Mouse (Mus musculus): ENCODE data around the gene Pon2. TPM values are rescaled to one million over a fixed set of nuclear protein-coding genes. Genes with fewer than 3 reads are reported as not detected.
"Not testable (repeated sequence)": the region's sequence is repeated elsewhere in the genome, so short reads cannot be mapped to it uniquely, and the experiment has no call there.

The Pon2 gene
- polyA plus RNA-seq (2016; fragmentation: Nextera tagmentation; extraction: Ambion mirVana) = 18.1 and 18.3 TPM in 2 replicates

DNA sequence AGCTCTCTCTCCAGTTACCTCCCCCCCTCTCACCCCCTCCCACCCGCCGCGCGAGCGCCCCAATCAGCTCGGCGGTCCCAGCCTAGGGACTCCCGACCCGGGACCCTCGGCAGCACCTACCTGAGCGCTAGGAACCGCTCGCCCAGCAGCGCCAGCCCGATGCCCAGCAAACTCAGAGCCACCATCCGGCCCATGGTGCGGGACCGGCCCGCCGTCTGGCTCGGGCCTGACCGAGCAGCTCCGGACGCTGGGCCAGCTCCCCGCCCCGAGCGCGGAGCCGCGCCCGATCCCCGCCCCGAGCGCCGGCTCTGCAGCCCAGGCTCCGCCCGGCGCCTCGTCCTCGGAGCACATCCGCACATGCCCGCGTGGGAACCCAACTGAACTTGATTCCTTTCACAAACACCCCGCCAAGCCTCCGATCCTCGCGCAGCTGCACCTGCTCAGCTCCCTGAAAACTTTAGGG is at the start of gene Pon2:
Pon2 (minus strand) TSS at position 364 of the 463 bp plus-strand sequence.
- Histone ChIP-seq H3K27ac (peak within 1 kb of the TSS; percentile 86), H3K9ac (replicated peaks) (peak within 1 kb of the TSS; percentile 79), H3K4me3 (replicated peaks) (peak within 1 kb of the TSS; percentile 70), H3K36me3 (no peaks in the 10 kb centered on the region), H3K4me2 (peak within 1 kb of the TSS; percentile 80), H3K27me3 (no peaks in the 10 kb centered on the region), H3K9me3 (no peaks in the 10 kb centered on the region), H3K4me1 (replicated peaks) (peaks cover 3% of the 10 kb centered on the region; the same call in 1 of the 2 replicates)
- WGBS = 2% methylated on average over 47 of the region's 47 CpGs
- peak; percentile 92 for ATAC-seq (ENCODE audit: insufficient number of reproducible peaks, insufficient read depth, low FRiP score, low TSS enrichment, low read depth)

DNA sequence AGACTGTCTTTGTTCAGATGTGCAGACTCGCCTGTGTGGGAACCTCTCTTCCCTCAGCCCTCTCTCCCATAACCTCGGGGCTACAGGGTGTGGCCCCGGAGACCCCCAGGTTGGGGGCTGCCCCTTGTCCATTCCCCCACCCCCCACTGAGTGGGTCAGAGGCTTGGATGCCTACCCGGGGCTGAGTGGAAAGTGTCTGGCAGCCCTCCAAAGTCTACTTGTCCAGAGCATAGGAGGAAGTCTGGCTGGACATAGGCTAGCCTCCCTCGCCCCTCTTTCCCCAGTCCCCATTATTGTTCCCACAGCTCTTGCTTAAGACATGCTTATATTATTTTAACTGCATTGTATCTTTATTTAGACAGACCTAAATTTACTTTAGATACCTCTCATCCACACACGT is 46.0 kb upstream of the Pon2 start:
- ATAC-seq (ENCODE audit: insufficient number of reproducible peaks, insufficient read depth, low FRiP score, low TSS enrichment, low read depth) = no peak
- 80% methylated on average over 6 of the region's 6 CpGs for WGBS

DNA sequence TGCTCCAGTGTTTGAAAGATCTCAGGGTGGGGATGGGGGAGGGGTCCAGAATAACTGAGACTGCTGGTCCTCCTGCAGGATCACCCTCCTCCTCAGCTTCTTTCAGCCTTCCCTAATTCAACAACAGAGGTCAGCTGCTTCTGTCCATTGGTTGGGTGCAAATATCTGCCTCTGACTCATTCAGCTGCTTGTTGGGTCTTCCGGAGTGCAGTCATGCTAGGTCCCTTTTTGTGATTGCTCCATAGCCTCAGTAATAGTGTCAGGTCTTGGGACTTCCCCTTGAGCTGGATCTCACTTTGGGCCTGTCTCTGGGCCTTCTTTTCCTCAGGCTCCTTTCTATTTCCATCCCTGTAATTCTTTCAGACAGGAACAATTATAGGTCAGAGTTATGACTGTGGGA is 41.0 kb upstream of the Pon2 start:
- not testable (repeated sequence) for H3K9me3 ChIP-seq; H3K27me3 ChIP-seq; H3K4me2 ChIP-seq; H3K36me3 ChIP-seq; H3K9ac ChIP-seq (replicated peaks); ATAC-seq (ENCODE audit: insufficient number of reproducible peaks, insufficient read depth, low FRiP score, low TSS enrichment, low read depth); H3K4me1 ChIP-seq (replicated peaks); H3K27ac ChIP-seq; H3K4me3 ChIP-seq (replicated peaks)
- 89% methylated on average over 1 of the region's 1 CpGs for WGBS

More for the DNA sequence above, 46.0 kb upstream of the Pon2 start:
- Histone ChIP-seq H3K27ac (no peak overlapping the region), H3K4me2 (no peak overlapping the region), H3K9me3 (no peaks in the 10 kb centered on the region), H3K36me3 (no peaks in the 10 kb centered on the region), H3K9ac (replicated peaks) (no peak overlapping the region), H3K27me3 (no peaks in the 10 kb centered on the region), H3K4me3 (replicated peaks) (no peak overlapping the region), H3K4me1 (replicated peaks) (no peaks in the 10 kb centered on the region)

DNA sequence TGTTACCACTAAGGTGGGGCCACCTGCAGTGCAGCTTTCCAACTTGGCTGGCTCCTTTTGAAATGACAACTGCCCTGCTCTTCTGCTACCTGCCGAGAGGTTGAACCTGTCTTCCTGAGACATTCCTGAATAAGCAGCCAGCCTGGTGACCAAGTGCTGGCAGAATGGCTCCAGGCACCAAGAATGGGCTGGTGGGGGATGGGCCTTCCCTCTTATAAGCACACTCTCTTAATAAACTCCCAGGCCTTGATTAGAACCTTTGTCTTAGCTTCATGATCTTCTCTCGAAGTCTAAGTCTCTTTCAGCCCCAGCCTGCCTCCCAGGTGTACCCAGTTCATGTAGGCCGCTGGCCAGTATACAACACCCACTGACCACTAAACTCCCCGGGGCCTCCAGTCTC is 40.5 kb upstream of the Pon2 start:
- H3K4me1 ChIP-seq (replicated peaks) = not testable (repeated sequence)
- 92% methylated on average over 4 of the region's 4 CpGs for WGBS

DNA sequence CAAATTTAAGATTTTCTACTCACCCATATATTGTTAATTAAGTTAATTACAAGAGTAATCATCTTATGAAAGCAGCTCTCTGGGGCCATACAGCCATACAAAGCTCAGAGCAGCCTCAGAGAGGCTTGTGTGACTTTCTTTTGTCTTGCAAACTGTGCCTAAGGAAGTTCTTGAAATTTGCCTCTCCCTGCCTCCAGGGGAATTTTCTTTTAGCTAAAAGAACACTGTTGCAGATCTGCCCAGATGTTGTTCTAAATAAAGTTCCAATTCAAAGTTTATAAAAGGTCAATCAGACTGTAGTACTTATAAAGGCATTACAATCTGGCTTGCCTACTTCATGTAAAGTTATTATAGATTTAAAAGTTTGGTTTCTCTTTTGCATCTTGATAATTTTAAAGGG is 37.8 kb upstream of the Pon2 start:
- H3K27me3 ChIP-seq; H3K9me3 ChIP-seq; ATAC-seq (ENCODE audit: insufficient number of reproducible peaks, insufficient read depth, low FRiP score, low TSS enrichment, low read depth); H3K4me2 ChIP-seq; H3K27ac ChIP-seq; H3K4me1 ChIP-seq (replicated peaks); H3K4me3 ChIP-seq (replicated peaks); H3K36me3 ChIP-seq; H3K9ac ChIP-seq (replicated peaks): not testable (repeated sequence)

More for the DNA sequence above, 40.5 kb upstream of the Pon2 start:
- not testable (repeated sequence) for H3K36me3 ChIP-seq; H3K9me3 ChIP-seq; H3K4me3 ChIP-seq (replicated peaks); ATAC-seq (ENCODE audit: insufficient number of reproducible peaks, insufficient read depth, low FRiP score, low TSS enrichment, low read depth); H3K4me2 ChIP-seq; H3K27me3 ChIP-seq; H3K27ac ChIP-seq; H3K9ac ChIP-seq (replicated peaks)

DNA sequence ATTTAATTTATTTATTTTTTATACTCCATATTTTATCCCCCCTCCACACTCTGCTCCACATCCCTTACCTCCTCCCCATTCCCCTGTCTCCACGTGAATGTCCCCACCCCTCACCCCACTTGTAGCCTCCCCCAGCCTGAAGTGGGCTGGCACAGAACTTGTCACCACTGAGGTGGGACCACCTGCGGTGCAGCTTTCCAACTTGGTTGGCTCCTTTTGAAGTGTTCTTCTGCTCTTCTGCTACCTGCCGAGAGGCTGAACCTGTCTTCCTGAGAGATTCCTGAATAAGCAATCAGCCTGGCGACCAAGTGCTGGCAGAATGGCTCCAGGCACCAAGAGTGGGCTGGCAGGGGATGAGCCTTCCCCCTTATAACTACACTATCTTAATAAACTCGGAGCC is 35.8 kb upstream of the Pon2 start:
- Histone ChIP-seq H3K4me2 (no peak overlapping the region), H3K27me3 (no peaks in the 10 kb centered on the region), H3K4me1 (replicated peaks) (no peaks in the 10 kb centered on the region), H3K4me3 (replicated peaks) (no peak overlapping the region), H3K36me3 (no peaks in the 10 kb centered on the region), H3K9me3 (peaks cover 9% of the 10 kb centered on the region), H3K27ac (no peak overlapping the region), H3K9ac (replicated peaks) (no peak overlapping the region)
- 49% methylated on average over 5 of the region's 5 CpGs for WGBS
- no peak for ATAC-seq (ENCODE audit: insufficient number of reproducible peaks, insufficient read depth, low FRiP score, low TSS enrichment, low read depth)

DNA sequence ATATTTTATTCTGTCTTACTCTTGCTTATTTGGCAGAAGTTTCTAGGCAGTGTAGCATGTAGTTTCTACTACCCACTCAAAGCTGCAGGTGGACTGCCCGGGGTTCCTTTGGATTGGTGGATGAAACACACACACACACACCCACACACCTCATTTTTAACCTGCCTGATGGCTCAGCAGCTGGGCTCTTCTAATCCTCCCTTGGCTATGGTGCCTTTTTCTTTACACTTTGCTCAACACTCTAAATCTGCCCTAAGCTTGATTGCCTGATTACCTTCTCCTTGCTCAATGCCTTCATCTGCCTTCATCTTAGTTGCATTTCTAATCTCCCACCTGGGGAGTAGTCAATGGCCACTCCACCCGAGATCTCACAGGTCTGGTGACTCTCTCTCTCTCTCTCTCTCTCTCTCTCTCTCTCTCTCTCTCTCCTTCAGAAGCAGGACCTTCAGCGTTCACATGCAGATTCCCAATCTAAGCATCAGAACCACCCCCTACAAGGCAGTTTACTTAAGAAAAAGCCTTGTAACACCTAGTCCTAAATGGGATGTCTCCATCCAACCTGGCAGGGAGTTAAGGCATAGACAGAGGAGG is 34.4 kb upstream of the Pon2 start:
- H3K27ac ChIP-seq = no peak overlapping the region
- H3K4me2 ChIP-seq = no peak overlapping the region
- H3K4me1 ChIP-seq (replicated peaks) = no peaks in the 10 kb centered on the region
- 75% methylated on average over 3 of the region's 3 CpGs for WGBS
- no peak for ATAC-seq (ENCODE audit: insufficient number of reproducible peaks, insufficient read depth, low FRiP score, low TSS enrichment, low read depth)
- peaks cover 9% of the 10 kb centered on the region for H3K9me3 ChIP-seq
- H3K27me3 ChIP-seq = no peaks in the 10 kb centered on the region
- no peaks in the 10 kb centered on the region for H3K36me3 ChIP-seq
- H3K4me3 ChIP-seq (replicated peaks) = no peak overlapping the region
- H3K9ac ChIP-seq (replicated peaks) = no peak overlapping the region

DNA sequence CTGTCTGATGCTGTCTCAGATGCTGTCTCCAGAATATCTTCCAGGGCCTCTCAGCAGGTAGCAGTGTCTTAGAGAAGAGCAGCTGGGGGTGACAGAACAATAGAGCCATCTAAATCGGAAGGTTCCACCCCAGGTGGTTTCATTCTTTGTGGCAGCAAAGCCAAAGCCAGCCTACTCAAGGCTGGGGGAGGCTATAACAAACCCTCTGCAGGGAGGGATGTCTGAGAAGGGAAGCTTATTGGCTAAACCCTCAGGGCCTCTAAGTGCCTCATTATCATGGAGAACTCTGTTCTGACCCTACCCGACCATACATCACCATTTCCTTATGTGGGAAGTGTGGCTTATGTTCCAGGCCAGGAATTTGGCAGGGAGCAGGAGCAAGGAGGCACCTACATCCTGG is 26.9 kb upstream of the Pon2 start:
- peaks cover 8% of the 10 kb centered on the region; the same call in 1 of the 2 replicates for H3K9me3 ChIP-seq
- no peak overlapping the region for H3K4me3 ChIP-seq (replicated peaks)
- H3K4me1 ChIP-seq (replicated peaks) = no peaks in the 10 kb centered on the region
- no peaks in the 10 kb centered on the region for H3K27me3 ChIP-seq
- ATAC-seq (ENCODE audit: insufficient number of reproducible peaks, insufficient read depth, low FRiP score, low TSS enrichment, low read depth) = no peak
- no peak overlapping the region for H3K27ac ChIP-seq
- H3K9ac ChIP-seq (replicated peaks) = no peak overlapping the region
- no peak overlapping the region for H3K4me2 ChIP-seq
- WGBS = 66% methylated on average over 2 of the region's 2 CpGs
- no peaks in the 10 kb centered on the region for H3K36me3 ChIP-seq

DNA sequence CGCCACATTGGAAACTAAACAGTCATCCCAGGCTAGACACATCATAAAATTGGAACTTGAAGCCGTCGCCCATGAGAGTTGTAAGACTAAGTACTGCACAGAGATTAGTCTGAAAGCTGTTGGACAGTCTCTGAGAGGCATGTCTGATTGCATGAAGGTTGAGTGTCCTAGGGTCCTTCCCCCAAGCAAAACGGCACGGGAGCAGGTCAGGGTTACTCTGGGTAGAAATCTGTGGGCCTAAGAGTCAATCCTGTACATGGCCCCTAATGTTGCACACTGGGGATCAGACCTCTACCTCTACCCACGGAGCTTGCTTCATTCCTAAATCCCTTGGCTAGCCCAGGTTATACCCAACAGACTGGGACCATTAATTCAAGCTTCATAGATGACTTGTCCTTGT is 25.8 kb upstream of the Pon2 start:
- not testable (repeated sequence) for H3K36me3 ChIP-seq; ATAC-seq (ENCODE audit: insufficient number of reproducible peaks, insufficient read depth, low FRiP score, low TSS enrichment, low read depth); H3K4me3 ChIP-seq (replicated peaks); H3K27ac ChIP-seq; H3K4me2 ChIP-seq; H3K9me3 ChIP-seq; H3K9ac ChIP-seq (replicated peaks); H3K27me3 ChIP-seq; H3K4me1 ChIP-seq (replicated peaks)
- WGBS = 92% methylated on average over 6 of the region's 6 CpGs

DNA sequence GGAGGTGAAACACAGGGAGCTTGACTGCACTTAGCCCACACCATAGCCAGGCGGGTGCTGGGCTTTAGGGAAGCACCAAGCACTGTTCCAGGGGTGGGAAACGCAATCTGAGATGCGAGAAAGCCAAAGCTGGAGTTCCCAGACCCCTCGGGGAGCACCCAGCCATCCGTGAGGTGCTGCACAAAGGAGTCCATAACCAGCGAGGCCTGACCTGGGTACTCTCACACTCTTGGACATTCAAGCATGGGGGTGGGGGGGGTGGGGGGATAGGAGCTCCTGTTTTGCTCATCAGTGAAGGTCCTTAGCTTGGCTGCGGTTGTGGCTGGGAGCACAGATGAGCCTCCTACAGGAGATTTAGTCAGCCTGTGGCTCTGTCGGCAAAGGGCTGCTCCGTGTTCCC is 18.4 kb upstream of the Pon2 start:
- Histone ChIP-seq H3K9ac (replicated peaks) (no peak overlapping the region), H3K36me3 (no peaks in the 10 kb centered on the region), H3K4me2 (no peak overlapping the region), H3K27ac (no peak overlapping the region), H3K27me3 (no peaks in the 10 kb centered on the region), H3K4me3 (replicated peaks) (no peak overlapping the region), H3K9me3 (no peaks in the 10 kb centered on the region), H3K4me1 (replicated peaks) (no peaks in the 10 kb centered on the region)
- ATAC-seq (ENCODE audit: insufficient number of reproducible peaks, insufficient read depth, low FRiP score, low TSS enrichment, low read depth) = no peak
- WGBS = 92% methylated on average over 9 of the region's 9 CpGs

DNA sequence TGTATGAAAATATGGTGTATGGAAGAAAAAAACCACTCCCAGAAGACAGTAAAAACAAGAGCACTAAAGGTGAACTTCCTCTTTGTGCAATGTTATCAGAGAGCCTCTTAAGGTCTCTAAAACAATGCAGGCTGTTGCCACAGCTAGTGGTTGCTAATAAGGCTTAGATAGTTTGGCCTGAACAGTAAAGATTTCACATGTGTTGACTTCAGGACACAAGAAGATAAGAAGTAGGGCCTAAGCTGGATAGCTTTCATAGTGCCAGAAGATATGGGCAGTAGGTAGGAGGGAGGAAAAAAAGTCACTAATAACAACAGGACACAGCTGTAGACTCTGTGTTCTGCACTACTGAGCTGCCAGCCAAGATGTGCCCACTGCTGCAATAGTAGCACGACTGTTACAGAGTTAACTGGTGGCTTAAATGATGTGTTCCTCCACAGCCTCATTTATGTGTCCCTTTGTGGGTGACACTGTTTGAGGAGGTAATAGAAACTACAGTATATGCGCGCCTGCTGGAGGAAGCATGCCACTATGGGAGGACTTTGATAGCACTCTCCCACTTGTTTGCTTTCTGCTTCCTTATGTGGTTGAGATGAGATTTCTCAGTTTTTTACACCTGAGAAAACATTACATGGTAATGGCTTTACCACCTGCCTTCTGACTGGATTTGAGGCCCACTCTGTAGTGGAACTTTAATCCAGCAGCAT is 17.0 kb upstream of the Pon2 start:
- H3K4me3 ChIP-seq (replicated peaks) = no peak overlapping the region
- no peaks in the 10 kb centered on the region for H3K4me1 ChIP-seq (replicated peaks)
- no peaks in the 10 kb centered on the region for H3K27me3 ChIP-seq
- H3K36me3 ChIP-seq = no peaks in the 10 kb centered on the region
- H3K27ac ChIP-seq = no peak overlapping the region
- no peak overlapping the region for H3K9ac ChIP-seq (replicated peaks)
- 91% methylated on average over 3 of the region's 3 CpGs for WGBS
- no peak overlapping the region for H3K4me2 ChIP-seq
- H3K9me3 ChIP-seq = no peaks in the 10 kb centered on the region
- no peak for ATAC-seq (ENCODE audit: insufficient number of reproducible peaks, insufficient read depth, low FRiP score, low TSS enrichment, low read depth)

Data from limb, embryonic 12.5 days (tissue).